Mouse (Mus musculus) mature B cell (primary cell): ENCODE measurements around the gene Styx.
"Not testable (repeated sequence)": the region's sequence is repeated elsewhere in the genome, so short reads cannot be mapped to it uniquely, and the experiment has no call there.

Experiments
- in situ Hi-C: fragments of 300-500 bp; cut with MboI; formaldehyde crosslinking; loops from 2 replicates; pipeline ENCODE4 v1.14.3; 2019

Gene Styx

DNA sequence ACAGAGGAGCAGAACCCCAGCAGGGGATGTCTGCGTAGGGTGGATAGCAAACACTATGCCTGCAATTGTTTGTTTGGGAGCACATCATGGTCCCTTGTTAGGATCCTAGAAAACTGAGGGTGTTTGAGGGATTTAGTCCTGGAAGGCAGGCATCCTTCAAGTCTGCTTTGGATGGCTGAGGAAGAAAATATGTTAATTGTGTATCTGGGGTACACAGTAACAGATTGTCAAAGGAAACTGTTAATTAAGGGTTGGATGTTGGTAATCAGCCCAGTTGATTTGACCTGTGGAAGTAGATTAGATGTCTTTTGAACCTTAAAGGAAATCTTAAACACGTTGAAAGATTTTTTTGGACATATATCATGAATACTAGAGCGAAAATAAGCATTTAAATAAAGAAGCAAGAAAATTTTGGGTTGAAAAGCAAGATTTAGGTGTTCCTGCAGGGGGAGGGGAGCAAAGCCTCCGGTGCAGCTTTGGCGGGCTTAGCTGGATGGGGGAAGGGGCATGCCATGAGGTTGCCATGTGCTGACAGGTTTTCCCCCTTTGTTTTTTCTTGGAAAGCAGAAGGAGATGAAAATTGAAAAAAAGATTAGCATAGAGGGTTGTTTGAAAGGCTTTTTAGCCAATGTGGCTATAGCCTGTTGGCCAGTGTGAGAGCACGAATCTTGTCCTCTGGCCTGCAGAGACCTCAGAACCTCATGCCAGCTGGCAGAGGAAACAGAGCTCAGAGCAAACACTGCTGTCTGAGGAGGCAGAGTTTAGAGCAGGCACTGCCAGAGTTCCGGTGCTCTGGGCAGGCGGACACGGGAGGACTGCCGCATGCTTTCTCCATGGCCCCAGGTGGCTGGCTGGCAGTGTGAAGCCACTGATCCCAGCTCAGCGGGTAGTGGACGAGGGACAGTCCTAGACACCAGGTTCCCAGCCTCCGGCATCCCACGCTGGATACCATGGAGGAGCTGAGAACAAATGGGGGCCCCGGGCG is 13.6 kb downstream of the Styx start:
- in situ Hi-C loops, result no loop called here

DNA sequence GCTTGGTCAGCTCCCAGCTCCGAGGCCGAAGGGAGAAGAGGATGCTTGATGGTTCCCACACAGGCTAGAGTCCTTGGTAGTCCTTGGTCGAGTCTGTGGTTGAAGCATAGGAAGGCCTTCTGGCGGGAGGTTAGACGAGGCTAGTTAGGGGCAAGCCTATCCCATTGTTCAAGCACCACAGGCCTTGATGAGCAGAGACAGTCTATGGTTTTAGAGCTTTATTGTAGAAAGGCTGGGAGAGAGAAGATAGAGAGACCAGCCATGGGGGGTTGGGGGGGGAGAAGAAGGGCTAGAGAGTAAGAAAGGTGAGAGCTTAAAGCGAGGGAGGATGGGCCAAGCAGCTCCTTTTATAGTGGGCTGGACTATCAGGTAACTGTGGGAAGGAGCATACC is 14.3 kb downstream of the Styx start:
- in situ Hi-C loops, result no loop called here

DNA sequence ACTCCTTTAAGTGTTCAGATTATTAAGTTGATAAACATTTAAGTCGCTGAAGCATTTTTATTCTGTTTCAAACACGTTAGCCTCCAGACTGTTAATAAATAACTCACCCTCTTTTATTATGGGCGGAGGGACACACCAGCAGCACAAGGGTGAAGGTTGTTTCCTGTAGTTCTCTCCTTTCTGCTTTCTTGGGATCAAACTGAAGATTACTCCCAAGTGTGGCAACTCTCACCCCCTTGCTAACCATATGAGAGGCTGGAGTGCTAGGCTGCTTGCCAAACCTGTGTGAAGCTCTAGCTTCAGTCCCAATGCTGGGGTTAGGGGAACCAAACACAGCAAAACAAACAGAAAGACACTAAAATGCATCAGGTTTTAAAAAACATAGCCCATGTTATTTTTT is 27.9 kb downstream of the Styx start:
- in situ Hi-C loops, result no loop called here

DNA sequence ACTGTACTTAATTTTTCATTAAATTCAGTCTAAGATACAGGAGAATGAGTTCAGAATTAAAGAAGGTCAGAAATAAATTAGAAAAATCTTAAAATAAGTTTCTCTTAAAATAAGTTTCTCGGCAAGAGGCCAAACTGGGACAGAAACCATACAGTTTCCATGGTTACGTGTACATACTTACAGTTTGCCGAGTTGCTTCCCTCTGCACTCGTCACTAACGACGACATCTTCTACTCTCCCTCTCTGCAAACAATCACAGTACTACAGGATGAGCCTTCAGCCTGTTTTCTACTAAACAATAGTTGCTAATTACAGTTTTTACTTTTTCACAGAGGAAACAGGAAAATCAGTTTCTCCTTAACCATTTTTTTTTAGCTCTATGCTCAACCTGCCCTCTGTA is 29.9 kb downstream of the Styx start:
- in situ Hi-C loops, result no loop called here

DNA sequence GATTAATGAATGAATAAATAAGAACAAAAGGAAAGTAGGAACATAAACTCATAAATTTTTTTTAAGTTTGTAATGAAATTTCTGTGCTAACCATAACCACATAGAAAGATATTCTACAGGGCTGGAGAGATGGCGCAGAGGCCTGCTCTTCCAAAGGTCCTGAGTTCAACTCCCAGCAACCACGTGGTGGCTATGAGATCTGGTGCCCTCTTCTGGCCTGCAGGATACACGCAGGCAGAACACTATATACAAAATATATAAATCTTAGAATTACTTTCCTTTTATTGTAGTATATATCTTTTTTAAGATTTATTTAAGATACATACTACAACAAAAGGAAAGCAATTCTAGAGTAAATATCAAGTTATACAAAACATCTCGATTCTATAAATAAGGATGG is 32.0 kb downstream of the Styx start:
- in situ Hi-C loops, result no loop called here

DNA sequence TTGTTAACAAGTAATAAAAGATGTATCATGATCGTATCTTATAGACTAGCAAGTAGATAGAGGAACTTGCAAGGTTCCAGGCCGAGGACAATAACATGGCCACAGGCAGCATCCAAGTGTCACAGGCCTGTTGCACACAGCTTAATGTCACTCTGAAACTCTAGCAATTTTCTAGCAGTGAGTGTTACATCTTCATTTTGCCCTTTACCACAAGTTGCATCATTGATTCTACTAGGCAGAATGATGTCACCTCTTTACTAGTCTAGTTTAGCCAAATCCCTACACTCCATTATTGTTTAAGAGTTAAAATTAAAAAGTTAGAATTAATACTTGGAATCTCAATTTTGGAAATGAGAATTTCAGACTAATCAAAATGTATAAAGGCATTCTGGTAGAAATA is 34.7 kb downstream of the Styx start:
- in situ Hi-C loops, result no loop called here

DNA sequence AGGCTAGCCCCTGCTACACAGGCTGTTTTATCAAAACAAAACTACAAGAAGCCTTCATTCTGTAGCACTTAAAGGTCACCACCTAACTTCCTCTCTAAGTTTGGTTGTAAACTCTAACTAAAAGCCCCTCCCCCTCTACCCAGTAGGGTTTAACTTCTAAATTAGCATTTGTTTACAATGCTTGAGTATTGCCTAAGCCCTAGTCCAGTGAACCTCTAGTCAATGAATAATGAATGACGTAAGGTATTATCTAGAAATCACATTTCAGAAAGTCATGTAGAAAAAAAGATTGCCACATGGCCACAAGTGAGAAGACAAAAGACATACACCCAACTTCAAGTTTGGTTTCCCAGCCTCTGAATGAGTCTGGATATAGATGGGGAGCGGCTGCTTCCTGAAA is 36.6 kb downstream of the Styx start:
- in situ Hi-C loops, result no loop called here

DNA sequence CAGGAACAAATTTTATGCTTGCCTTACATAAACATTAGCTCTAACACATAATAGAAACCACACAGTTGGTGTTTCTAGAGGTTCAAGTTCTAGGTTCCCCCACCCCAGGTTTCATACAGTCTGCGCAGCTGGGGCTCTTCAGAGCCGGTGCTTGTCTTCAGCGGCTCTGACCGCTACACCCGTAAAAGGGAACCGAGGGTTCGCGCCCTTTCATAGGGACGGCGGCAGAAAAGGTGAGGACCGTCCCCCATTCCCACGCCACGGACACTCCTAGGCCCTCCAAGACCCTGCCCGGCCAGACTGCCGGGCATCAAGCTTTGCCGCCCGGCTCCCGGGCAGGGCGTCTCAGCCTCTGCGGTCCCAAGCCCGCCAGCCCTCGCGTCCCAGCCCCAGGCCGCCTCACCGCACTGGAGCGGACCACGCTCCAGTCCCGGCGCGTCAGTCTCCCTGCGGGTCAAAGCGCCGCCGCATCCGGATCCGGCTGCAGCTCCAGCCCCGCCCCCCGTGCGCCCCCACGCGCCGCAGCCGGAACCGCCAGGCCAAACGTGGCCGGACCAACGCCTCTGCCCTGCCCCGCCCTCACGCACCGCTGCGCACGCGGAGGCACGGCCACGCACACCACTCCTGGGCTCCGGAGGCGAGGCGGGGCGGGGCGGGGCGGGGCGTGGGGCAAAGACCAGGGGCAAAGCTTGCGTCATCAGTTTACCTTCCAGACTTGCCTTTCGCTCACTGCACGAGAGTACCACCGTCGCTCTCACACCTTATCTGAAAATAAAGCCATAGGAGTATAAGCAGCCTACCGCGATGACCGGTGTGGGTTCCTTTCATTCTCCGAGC is 37.7 kb downstream of the Styx start:
- in situ Hi-C loops, result no loop called here

DNA sequence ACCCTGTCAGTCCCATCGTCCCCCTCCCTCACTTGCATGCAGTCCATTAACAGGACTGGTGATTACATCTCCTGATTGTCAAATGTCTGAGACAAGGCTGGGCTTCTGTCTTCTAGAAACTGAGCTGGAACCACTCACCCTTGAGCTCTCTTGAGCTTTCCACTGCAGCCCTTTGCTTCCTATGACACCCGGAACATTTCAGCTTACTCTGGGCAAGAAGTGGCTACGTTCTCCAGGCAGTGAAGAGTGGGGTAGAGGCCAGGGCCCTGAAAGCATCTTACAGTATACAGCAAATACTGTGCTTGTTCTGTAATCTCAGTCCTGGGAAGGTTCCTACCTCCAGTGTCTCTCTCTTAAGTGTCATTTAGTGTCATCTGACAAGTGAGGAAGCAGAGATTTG is 38.3 kb downstream of the Styx start:
- in situ Hi-C loops, result no loop called here

DNA sequence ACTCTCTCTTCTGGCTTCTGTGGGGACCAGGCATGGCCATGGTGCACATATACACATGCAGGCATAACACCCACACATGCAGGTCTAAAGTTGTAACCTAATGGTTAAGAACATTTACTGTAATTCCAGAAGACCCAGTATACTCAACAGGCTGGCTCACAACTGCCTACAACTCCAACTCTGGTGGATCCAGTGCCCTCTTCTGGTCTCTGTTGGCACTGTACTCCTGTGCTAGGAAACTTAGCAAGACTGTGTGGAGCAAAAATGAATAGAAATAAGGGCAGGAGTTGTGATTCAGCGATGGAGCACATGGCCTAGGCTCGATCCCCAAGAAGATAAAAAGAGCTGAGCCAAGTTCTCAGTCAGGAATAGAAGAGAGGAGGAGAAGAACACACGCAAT is 48.9 kb downstream of the Styx start:
- in situ Hi-C loops, result no loop called here

DNA sequence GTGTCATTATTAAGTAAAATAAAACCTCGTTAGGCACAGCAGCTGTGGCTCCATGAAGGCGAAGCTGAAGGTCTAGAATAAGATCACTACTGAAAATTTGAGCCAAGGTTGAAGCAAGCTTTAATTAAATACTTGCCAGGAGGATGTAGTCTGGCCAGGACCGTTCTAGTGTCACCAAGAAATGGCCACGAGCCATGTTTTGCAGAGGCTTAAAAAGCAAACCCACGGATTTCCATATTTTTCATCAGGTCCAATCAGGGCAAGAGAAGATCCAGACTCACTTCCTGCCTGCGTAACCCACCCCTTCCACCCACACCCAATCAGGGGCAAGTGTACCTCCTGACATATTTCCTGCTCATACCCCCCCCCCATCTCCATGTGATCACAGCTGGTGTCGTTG is 52.8 kb downstream of the Styx start:
- in situ Hi-C loops, result no loop called here

DNA sequence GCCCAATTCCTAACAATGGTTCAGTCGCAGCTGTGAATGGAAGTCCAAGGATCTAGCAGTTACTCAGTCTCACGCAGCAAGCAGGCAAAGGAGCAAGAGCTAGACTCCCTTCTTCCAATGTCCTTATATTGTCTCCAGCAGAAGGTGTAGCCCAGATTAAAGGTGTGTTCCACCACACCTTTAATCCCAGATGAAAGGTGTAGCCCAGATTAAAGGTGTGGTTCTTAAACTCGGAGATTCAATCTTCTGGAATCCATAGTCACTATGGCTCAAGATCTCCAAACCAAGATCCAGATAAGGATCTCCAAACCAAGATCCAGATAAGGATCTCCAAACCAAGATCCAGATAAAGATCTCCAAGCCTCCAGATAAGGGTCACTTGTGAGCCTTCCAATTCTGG is 53.9 kb downstream of the Styx start, which contains the start of gene Gnpnat1:
Gene Gnpnat1, minus strand, starts transcription at position 101 of the 400 bp plus-strand sequence.
- in situ Hi-C loops, result not testable (repeated sequence)

DNA sequence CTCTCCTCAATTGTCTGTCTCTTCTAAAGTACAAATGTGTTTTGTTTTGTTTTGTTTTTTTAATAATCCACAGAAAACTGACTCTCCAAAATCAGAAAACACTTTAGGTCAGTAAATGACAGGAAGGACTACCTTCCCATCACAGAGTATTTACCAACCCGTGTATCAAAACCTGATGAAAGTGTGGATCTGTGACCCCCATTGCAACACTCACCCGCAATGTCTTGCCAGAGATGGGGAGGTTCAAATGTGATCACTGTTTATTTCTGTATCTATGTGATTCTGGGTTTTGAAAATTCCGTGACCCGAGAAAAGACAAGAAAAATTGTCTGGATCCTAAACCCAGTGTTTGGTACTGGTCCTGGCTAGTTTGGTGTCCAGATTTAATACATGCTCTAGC is 65.4 kb downstream of the Styx start:
- in situ Hi-C loops, result no loop called here

DNA sequence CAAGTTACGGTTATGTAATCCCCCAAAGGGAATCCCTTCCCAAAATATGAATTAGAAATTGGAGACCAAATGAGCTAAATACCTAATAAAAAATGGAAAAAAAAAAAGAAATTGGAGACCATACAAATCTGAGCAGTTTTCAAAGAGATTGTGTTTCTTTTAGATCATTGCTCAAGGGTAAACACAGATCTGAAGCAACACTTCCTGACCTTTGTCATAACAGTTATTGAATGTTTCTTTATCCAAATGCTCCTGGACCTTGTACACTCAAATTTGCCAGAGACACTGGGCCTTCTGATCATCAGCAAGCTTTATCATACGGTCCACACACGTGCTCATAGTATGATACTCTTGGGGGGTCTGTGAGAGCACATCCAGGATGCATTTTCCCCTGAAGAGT is 67.7 kb downstream of the Styx start:
- in situ Hi-C loops, result no loop called here

DNA sequence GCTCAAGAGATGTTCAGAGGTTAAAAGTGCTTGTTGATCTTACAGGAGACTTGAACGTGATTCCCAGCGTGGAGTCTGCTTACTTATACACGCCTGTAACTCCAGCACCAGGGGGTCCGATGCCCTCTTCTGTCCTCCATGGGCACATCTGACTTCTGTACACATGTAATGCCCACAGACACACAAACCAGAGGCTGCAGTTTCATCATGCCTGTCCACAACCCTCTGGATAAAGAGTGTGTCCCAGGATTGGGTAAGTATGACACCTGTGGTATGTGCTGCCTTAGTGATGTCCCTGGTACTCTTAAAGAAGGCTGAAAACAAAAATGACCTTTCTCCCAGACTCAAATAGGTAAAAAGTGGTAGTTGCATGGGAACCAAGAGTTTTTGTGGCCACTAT is 68.4 kb downstream of the Styx start:
- in situ Hi-C loops, result no loop called here

DNA sequence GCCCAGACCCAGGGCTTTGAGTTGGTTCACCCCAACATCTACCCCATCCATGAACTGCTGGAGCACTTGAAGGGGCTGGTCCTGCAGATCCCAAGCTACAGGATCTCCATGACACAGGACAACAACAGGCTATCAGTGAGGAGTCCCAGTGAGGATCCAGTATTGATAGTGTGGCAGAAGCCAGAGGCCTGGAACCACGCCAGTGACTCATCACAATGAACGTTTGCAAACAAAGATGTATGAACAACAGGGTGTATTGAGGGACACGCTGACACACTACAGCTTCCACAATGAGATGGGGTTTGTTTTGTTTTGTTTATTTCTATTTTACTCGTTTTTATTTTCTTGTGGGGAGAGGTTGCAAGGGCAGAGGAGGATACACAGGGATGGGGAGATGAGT is 71.5 kb downstream of the Styx start:
- in situ Hi-C loops, result loop anchor here (10.0 kb wide), 1 partner anchor 262 kb away; no protein-coding TSS in a partner anchor

DNA sequence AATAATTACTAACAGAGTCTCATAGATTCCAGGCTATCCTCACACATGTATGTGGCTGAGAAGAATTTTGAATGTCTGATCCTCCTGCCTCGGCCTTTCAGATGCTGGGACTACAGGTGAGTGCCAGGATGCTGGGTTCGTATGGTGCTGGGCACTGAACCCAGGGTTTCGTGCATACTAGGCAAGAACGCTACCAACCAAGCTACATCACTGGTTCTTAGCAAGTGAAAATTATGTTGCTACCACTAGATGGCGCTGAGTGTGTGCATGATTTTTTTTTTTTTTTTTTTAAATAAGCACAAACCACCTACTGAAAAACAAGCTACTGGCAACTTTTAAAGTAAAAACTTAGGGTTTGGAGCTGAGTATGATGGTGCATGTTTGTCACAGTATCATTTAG is 72.3 kb downstream of the Styx start:
- in situ Hi-C loops, result loop anchor here (10.0 kb wide), 1 partner anchor 262 kb away; no protein-coding TSS in a partner anchor

DNA sequence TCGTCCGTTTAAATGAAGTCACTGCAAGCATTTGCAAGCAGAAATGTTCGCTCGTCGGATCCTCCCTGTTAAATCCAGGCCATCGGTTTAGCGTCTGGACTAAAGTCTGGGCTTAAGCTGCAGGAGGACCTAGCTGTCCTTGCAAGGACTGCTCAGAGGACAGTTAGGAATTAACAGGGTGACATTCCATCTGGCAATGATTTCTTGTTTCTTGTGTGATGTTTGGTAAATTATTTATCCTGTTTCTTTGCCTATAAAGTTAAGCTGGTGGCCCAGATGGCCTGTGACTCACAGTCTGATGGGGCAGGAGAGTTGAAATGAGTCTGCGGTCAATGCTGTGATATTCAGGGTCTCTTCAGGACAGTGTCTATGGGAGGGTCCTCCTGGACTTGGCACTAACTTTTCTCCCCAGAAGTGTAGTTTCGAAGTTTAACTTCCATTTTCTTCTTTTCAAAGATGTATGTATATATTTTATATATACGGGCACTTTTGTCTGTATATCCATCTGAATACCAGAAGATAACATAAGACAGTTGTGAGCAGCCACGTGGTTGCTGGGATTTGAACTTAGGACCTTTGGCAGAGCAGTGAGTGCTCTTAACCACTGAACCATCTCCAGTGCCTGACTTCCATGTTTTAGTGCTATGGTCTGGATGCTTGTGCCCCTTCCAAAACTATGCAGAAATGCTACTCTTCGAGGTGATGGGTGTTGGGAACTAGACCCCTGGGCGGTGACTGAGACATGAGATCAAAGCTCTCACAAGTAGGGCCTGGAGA is 79.4 kb downstream of the Styx start:
- in situ Hi-C loops, result no loop called here

DNA sequence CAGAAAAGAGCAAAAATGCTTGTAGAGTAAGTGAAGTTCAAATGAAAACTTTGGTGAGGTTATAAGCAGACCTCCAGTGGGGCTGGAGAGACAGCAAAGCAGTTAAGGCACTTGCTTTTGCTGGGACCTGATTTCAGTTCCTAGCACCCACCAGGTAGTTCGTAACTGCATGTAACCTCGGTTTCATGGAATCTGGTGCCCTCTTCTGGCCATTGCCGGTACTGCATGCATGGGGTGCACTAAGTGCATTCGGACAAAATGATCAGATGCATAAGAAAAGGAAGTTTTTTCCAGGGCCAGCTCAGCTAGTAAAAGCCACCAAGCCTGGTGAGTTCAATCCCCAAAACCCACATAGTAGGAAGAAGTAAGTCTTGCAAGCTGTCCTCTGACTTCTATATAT is 81.1 kb downstream of the Styx start:
- in situ Hi-C loops, result no loop called here

DNA sequence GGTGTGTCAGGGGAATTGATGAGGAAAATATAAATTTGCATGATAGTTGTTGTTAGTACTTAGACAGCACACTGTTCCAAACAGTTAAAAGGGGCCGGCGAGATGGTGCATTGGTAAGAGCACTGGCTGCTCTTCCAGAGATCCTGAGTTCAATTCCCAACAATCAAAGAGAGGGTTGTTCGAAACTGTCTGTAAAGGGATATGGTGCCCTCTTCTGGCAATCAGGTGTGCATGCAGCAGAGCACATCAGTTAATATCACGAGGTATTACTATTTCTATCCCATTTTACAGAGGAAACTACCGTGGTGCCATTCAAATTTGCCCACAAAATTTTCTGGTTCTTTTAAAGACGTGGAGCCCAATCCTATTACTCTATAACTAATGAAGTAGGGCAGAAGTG is 83.3 kb downstream of the Styx start:
- in situ Hi-C loops, result no loop called here

DNA sequence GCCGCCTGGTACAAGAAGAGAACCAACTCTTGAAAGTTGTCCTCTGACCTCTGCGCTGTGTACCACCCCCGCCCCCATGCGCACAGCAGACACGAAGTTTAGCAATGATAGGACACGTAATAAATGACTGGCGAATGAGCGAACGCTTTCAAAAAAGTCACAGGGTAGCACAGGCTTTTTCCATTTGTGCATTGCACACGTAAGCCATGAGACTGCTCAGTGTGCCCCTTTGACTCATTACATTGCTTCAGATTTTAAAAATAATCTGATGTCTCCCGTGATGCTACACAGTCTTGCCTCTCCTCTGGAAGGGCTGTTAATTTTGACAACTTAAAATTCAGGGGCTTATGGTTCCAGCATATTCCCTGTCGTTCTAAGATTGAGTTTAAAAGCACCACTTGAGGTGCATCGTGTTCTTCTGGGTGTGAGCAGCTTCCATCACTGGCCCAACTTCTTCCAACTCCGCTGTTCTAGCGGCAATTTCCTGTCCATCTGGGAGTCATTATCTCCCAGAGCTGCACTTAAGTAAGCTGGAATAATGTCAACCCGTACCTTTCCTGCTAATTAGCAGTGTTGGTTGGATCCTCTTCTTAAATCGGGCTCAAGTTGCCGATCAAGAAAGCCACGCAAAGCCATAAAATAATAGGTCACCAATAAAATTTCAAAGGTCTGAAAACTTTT is 87.5 kb downstream of the Styx start:
- in situ Hi-C loops, result no loop called here

DNA sequence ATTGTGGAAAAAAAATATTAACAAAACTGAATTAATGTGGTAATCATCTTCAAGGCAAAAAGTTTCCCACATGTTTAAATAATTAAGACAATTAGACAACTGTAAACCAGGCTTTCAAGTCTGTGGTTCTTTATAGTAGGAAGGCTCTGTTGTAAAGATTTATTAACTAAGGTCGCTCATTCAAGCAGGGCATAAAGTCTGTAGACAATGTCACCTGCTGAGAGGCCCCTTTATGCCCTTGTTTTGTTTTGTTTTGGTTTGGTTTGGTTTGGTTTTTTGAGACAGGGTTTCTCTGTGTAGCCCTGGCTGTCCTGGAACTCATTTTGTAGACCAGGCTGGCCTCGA is 88.0 kb downstream of the Styx start:
- in situ Hi-C loops, result no loop called here
